Mouse (Mus musculus): ENCODE data around the gene Med6. TPM values are rescaled to one million over a fixed set of nuclear protein-coding genes. Genes with fewer than 3 reads are reported as not detected.

The Med6 gene
- polyA plus RNA-seq, 1 experiment from 2014 or later, result 77.1 TPM

GRCm38 (mm10) chr12:81627426-81627825 lies 32.6 kb upstream of the Med6 start:
- Histone ChIP-seq H3K4me1 (ENCODE audit: control insufficient read depth, insufficient read depth, low read length) (peaks cover 4% of the 10 kb centered on the region; the same call in 1 of the 2 replicates), H3K4me2 (ENCODE audit: low read depth) (no peak overlapping the region), H3K27ac (ENCODE audit: low read depth, low read length) (no peak overlapping the region), H3K27me3 (ENCODE audit: control insufficient read depth, insufficient read depth, low read length) (peaks cover 8% of the 10 kb centered on the region; the same call in 1 of the 2 replicates), H3K9me3 (ENCODE audit: control insufficient read depth, low read length) (no peaks in the 10 kb centered on the region), H3K36me3 (ENCODE audit: control insufficient read depth, insufficient read depth, low read length) (no peaks in the 10 kb centered on the region), H3K4me3 (ENCODE audit: low read depth, low read length) (no peak overlapping the region), H3K9ac (ENCODE audit: low read length) (no peak overlapping the region)
- ATAC-seq (ENCODE audit: insufficient read depth, low FRiP score, low TSS enrichment) (no peak), DNase-seq (ENCODE audit: low spot score) (no peak)
- 91% methylated on average over 6 of the region's 6 CpGs for WGBS

GRCm38 (mm10) chr12:81626226-81626861 lies 31.5 kb upstream of the Med6 start:
- H3K36me3 ChIP-seq (ENCODE audit: control insufficient read depth, insufficient read depth, low read length), result no peaks in the 10 kb centered on the region

GRCm38 (mm10) chr12:81623377-81623776 lies 28.6 kb upstream of the Med6 start:
- ATAC-seq (ENCODE audit: insufficient read depth, low FRiP score, low TSS enrichment), result no peak
- no peak overlapping the region for H3K4me3 ChIP-seq (ENCODE audit: low read depth, low read length)
- no peak overlapping the region for H3K27ac ChIP-seq (ENCODE audit: low read depth, low read length)
- H3K27me3 ChIP-seq (ENCODE audit: control insufficient read depth, insufficient read depth, low read length), result no peaks in the 10 kb centered on the region
- H3K4me1 ChIP-seq (ENCODE audit: control insufficient read depth, insufficient read depth, low read length), result no peaks in the 10 kb centered on the region
- DNase-seq (ENCODE audit: low spot score), result no peak
- no peak overlapping the region for H3K9ac ChIP-seq (ENCODE audit: low read length)
- H3K36me3 ChIP-seq (ENCODE audit: control insufficient read depth, insufficient read depth, low read length), result no peaks in the 10 kb centered on the region
- no peaks in the 10 kb centered on the region for H3K9me3 ChIP-seq (ENCODE audit: control insufficient read depth, low read length)
- no peak overlapping the region for H3K4me2 ChIP-seq (ENCODE audit: low read depth)
- 77% methylated on average over 4 of the region's 4 CpGs for WGBS

More at GRCm38 (mm10) chr12:81626226-81626861, 31.5 kb upstream of the Med6 start:
- no peak overlapping the region for H3K4me2 ChIP-seq (ENCODE audit: low read depth)
- no peak for DNase-seq (ENCODE audit: low spot score)
- H3K4me3 ChIP-seq (ENCODE audit: low read depth, low read length), result no peak overlapping the region
- ATAC-seq (ENCODE audit: insufficient read depth, low FRiP score, low TSS enrichment), result no peak
- H3K27me3 ChIP-seq (ENCODE audit: control insufficient read depth, insufficient read depth, low read length), result peaks cover 5% of the 10 kb centered on the region; the same call in 1 of the 2 replicates
- no peak overlapping the region for H3K27ac ChIP-seq (ENCODE audit: low read depth, low read length)
- no peak overlapping the region for H3K9ac ChIP-seq (ENCODE audit: low read length)
- H3K9me3 ChIP-seq (ENCODE audit: control insufficient read depth, low read length), result no peaks in the 10 kb centered on the region
- WGBS, result 79% methylated on average over 12 of the region's 12 CpGs
- no peaks in the 10 kb centered on the region; the same call in 1 of the 2 replicates for H3K4me1 ChIP-seq (ENCODE audit: control insufficient read depth, insufficient read depth, low read length)

GRCm38 (mm10) chr12:81619302-81619701 lies 24.5 kb upstream of the Med6 start:
- no peak for ATAC-seq (ENCODE audit: insufficient read depth, low FRiP score, low TSS enrichment)

GRCm38 (mm10) chr12:81616980-81617379 lies 22.2 kb upstream of the Med6 start:
- 59% methylated on average over 7 of the region's 7 CpGs for WGBS
- H3K4me2 ChIP-seq (ENCODE audit: low read depth), result no peak overlapping the region
- DNase-seq (ENCODE audit: low spot score) (no peak), ATAC-seq (ENCODE audit: insufficient read depth, low FRiP score, low TSS enrichment) (no peak)
- H3K4me3 ChIP-seq (ENCODE audit: low read depth, low read length), result no peak overlapping the region
- H3K27me3 ChIP-seq (ENCODE audit: control insufficient read depth, insufficient read depth, low read length), result no peaks in the 10 kb centered on the region
- H3K9me3 ChIP-seq (ENCODE audit: control insufficient read depth, low read length), result no peaks in the 10 kb centered on the region
- H3K9ac ChIP-seq (ENCODE audit: low read length), result no peak overlapping the region
- H3K27ac ChIP-seq (ENCODE audit: low read depth, low read length), result no peak overlapping the region
- no peaks in the 10 kb centered on the region for H3K4me1 ChIP-seq (ENCODE audit: control insufficient read depth, insufficient read depth, low read length)
- no peaks in the 10 kb centered on the region for H3K36me3 ChIP-seq (ENCODE audit: control insufficient read depth, insufficient read depth, low read length)

More at GRCm38 (mm10) chr12:81619302-81619701, 24.5 kb upstream of the Med6 start:
- peak; percentile 74 for DNase-seq (ENCODE audit: low spot score)
- H3K27ac ChIP-seq (ENCODE audit: low read depth, low read length), result no peak overlapping the region
- H3K4me1 ChIP-seq (ENCODE audit: control insufficient read depth, insufficient read depth, low read length), result no peaks in the 10 kb centered on the region
- no peaks in the 10 kb centered on the region for H3K36me3 ChIP-seq (ENCODE audit: control insufficient read depth, insufficient read depth, low read length)
- WGBS, result 26% methylated on average over 5 of the region's 5 CpGs
- H3K9me3 ChIP-seq (ENCODE audit: control insufficient read depth, low read length), result no peaks in the 10 kb centered on the region
- no peak overlapping the region for H3K4me2 ChIP-seq (ENCODE audit: low read depth)
- no peak overlapping the region for H3K9ac ChIP-seq (ENCODE audit: low read length)
- no peak overlapping the region for H3K4me3 ChIP-seq (ENCODE audit: low read depth, low read length)
- H3K27me3 ChIP-seq (ENCODE audit: control insufficient read depth, insufficient read depth, low read length), result no peaks in the 10 kb centered on the region

- H3K4me1 ChIP-seq (ENCODE audit: control insufficient read depth, insufficient read depth, low read length), result no peaks in the 10 kb centered on the region
- H3K27ac ChIP-seq (ENCODE audit: low read depth, low read length), result no peak overlapping the region
- H3K9ac ChIP-seq (ENCODE audit: low read length), result no peak overlapping the region
- H3K36me3 ChIP-seq (ENCODE audit: control insufficient read depth, insufficient read depth, low read length), result no peaks in the 10 kb centered on the region
- no peaks in the 10 kb centered on the region for H3K9me3 ChIP-seq (ENCODE audit: control insufficient read depth, low read length)
- no peak overlapping the region for H3K4me2 ChIP-seq (ENCODE audit: low read depth)
- DNase-seq (ENCODE audit: low spot score) (no peak), ATAC-seq (ENCODE audit: insufficient read depth, low FRiP score, low TSS enrichment) (no peak)
- no peak overlapping the region for H3K4me3 ChIP-seq (ENCODE audit: low read depth, low read length)
- H3K27me3 ChIP-seq (ENCODE audit: control insufficient read depth, insufficient read depth, low read length), result no peaks in the 10 kb centered on the region
- 86% methylated on average over 6 of the region's 6 CpGs for WGBS
These were observed 21.0 kb upstream of the Med6 start for GRCm38 (mm10) chr12:81615807-81616206.

GRCm38 (mm10) chr12:81609445-81609844 lies 14.6 kb upstream of the Med6 start:
- H3K4me2 ChIP-seq (ENCODE audit: low read depth), result no peak overlapping the region
- no peaks in the 10 kb centered on the region for H3K36me3 ChIP-seq (ENCODE audit: control insufficient read depth, insufficient read depth, low read length)
- no peaks in the 10 kb centered on the region for H3K27me3 ChIP-seq (ENCODE audit: control insufficient read depth, insufficient read depth, low read length)
- ATAC-seq (ENCODE audit: insufficient read depth, low FRiP score, low TSS enrichment) (no peak), DNase-seq (ENCODE audit: low spot score) (no peak)
- no peak overlapping the region for H3K4me3 ChIP-seq (ENCODE audit: low read depth, low read length)
- H3K27ac ChIP-seq (ENCODE audit: low read depth, low read length), result no peak overlapping the region
- H3K9me3 ChIP-seq (ENCODE audit: control insufficient read depth, low read length), result no peaks in the 10 kb centered on the region
- no peak overlapping the region for H3K9ac ChIP-seq (ENCODE audit: low read length)
- H3K4me1 ChIP-seq (ENCODE audit: control insufficient read depth, insufficient read depth, low read length), result no peaks in the 10 kb centered on the region

- no peak overlapping the region for H3K4me3 ChIP-seq (ENCODE audit: low read depth, low read length)
- no peaks in the 10 kb centered on the region for H3K4me1 ChIP-seq (ENCODE audit: control insufficient read depth, insufficient read depth, low read length)
- H3K9ac ChIP-seq (ENCODE audit: low read length), result no peak overlapping the region
- ATAC-seq (ENCODE audit: insufficient read depth, low FRiP score, low TSS enrichment) (no peak), DNase-seq (ENCODE audit: low spot score) (no peak)
- H3K27ac ChIP-seq (ENCODE audit: low read depth, low read length), result no peak overlapping the region
- no peaks in the 10 kb centered on the region for H3K27me3 ChIP-seq (ENCODE audit: control insufficient read depth, insufficient read depth, low read length)
- no peaks in the 10 kb centered on the region for H3K36me3 ChIP-seq (ENCODE audit: control insufficient read depth, insufficient read depth, low read length)
- no peak overlapping the region for H3K4me2 ChIP-seq (ENCODE audit: low read depth)
- no peaks in the 10 kb centered on the region for H3K9me3 ChIP-seq (ENCODE audit: control insufficient read depth, low read length)
- 55% methylated on average over 5 of the region's 5 CpGs for WGBS
These were observed 10.4 kb upstream of the Med6 start for GRCm38 (mm10) chr12:81604995-81605784.

Data from neural tube, embryonic 11.5 days (tissue).